Mouse (Mus musculus): ENCODE data around the gene Gm49388.
"Not testable (repeated sequence)": the region's sequence is repeated elsewhere in the genome, so short reads cannot be mapped to it uniquely, and the experiment has no call there.

Gene Gm49388

GRCm38 (mm10) chr7:127802313-127802712, 16.9 kb downstream of the Gm49388 start:
- no peak for DNase-seq (ENCODE audit: low spot score)

GRCm38 (mm10) chr7:127808821-127809220, 23.4 kb downstream of the Gm49388 start:
- DNase-seq (ENCODE audit: low spot score): no peak

- no peak for DNase-seq (ENCODE audit: low spot score)
Measured at GRCm38 (mm10) chr7:127809846-127810245, 24.4 kb downstream of the Gm49388 start.

GRCm38 (mm10) chr7:127810650-127811049, 25.2 kb downstream of the Gm49388 start:
- no peak for DNase-seq (ENCODE audit: low spot score)

- DNase-seq (ENCODE audit: low spot score): no peak
Measured at GRCm38 (mm10) chr7:127811240-127811639, 25.8 kb downstream of the Gm49388 start.

- DNase-seq (ENCODE audit: low spot score): no peak
Measured at GRCm38 (mm10) chr7:127812292-127812691, 26.9 kb downstream of the Gm49388 start.

- no peak for DNase-seq (ENCODE audit: low spot score)
Measured at GRCm38 (mm10) chr7:127813821-127814220, 28.4 kb downstream of the Gm49388 start.

GRCm38 (mm10) chr7:127814241-127814921, 29.0 kb downstream of the Gm49388 start:
- no peak for DNase-seq (ENCODE audit: low spot score)

- no peak for DNase-seq (ENCODE audit: low spot score)
Measured at GRCm38 (mm10) chr7:127815116-127815665, 29.8 kb downstream of the Gm49388 start.

- DNase-seq (ENCODE audit: low spot score): no peak
Measured at GRCm38 (mm10) chr7:127815954-127816821, 30.8 kb downstream of the Gm49388 start.

GRCm38 (mm10) chr7:127817053-127817452, 31.6 kb downstream of the Gm49388 start:
- DNase-seq (ENCODE audit: low spot score): no peak

GRCm38 (mm10) chr7:127817776-127818175, 32.4 kb downstream of the Gm49388 start:
- no peak for DNase-seq (ENCODE audit: low spot score)

- no peak for DNase-seq (ENCODE audit: low spot score)
Measured at GRCm38 (mm10) chr7:127820836-127821509, 35.6 kb downstream of the Gm49388 start.

- DNase-seq (ENCODE audit: low spot score): no peak
Measured at GRCm38 (mm10) chr7:127822494-127822893, 37.1 kb downstream of the Gm49388 start.

- DNase-seq (ENCODE audit: low spot score): no peak
Measured at GRCm38 (mm10) chr7:127823236-127824171, 38.1 kb downstream of the Gm49388 start.

GRCm38 (mm10) chr7:127824176-127824871, 38.9 kb downstream of the Gm49388 start, which contains the start of the genes Stx4a and Stx1b:
Stx4a (plus strand) TSS chr7:127824294.
Stx1b (minus strand) TSS chr7:127824549.
- DNase-seq (ENCODE audit: low spot score): no peak

GRCm38 (mm10) chr7:127835550-127835949, 50.1 kb downstream of the Gm49388 start:
- DNase-seq (ENCODE audit: low spot score): no peak

- DNase-seq (ENCODE audit: low spot score): no peak
Measured at GRCm38 (mm10) chr7:127837473-127837872, 52.1 kb downstream of the Gm49388 start.

GRCm38 (mm10) chr7:127837878-127838277, 52.5 kb downstream of the Gm49388 start:
- not testable (repeated sequence) for DNase-seq (ENCODE audit: low spot score)

GRCm38 (mm10) chr7:127840031-127840430, 54.6 kb downstream of the Gm49388 start:
- DNase-seq (ENCODE audit: low spot score): not testable (repeated sequence)

Data from c-Kit-positive CD71-positive TER-119-positive erythroid progenitor cells, embryonic 14.5 days (primary cell).